Mouse (Mus musculus): Measurements from ENCODE around the gene Chml. TPM values are rescaled to one million over a fixed set of nuclear protein-coding genes. Genes with fewer than 3 reads are reported as not detected.

Chml gene
- polyA plus RNA-seq, 1 experiment from 2014 or later, result 2.7 TPM

DNA sequence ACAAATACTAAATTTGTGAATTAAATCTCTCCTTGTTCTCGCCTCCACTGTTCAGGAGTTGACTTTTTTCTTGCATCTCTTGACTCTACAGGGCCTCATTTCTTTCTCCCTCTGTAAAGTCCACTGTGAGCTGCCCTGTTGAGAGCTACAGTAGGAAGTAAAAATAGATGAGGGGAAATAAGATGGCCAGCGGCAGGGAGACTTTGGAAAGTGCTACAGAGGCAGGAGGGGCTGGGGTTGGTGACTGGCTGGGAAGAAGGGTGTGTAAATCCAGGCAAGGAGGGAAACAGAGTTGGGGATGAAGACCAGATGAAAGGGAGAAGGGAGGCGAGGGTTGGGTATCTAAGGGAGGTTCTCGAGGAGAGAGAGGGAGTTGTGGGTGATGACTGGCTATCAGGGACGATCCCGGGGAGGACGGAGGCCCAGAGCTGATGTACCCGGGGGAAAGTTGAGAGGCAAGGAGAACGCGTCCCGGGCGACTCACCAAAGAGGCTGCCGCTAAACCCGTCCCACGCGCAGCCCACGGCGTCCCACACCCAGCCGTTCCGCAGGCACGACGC lies 935 bp downstream of the Chml start:
- peak overlapping the region; percentile 90 for H3K27ac ChIP-seq
- ATAC-seq (ENCODE audit: borderline replicate concordance, extremely low read depth, low FRiP score, low TSS enrichment), result no peak; the same call in 1 of the 2 replicates

GRCm38 (mm10) chr1:175680995-175681394 lies 11.7 kb downstream of the Chml start:
- no peaks in the 10 kb centered on the region for H3K36me3 ChIP-seq
- H3K4me3 ChIP-seq, result no peak overlapping the region
- no peaks in the 10 kb centered on the region for H3K27me3 ChIP-seq
- no peak overlapping the region for H3K27ac ChIP-seq
- no peaks in the 10 kb centered on the region for H3K9me3 ChIP-seq
- 62% methylated on average over 6 of the region's 6 CpGs for WGBS
- no peak overlapping the region for H3K9ac ChIP-seq
- no peaks in the 10 kb centered on the region for H3K4me1 ChIP-seq
- no peak for ATAC-seq (ENCODE audit: borderline replicate concordance, extremely low read depth, low FRiP score, low TSS enrichment)
- H3K4me2 ChIP-seq, result no peak overlapping the region

More for the DNA sequence above, 935 bp downstream of the Chml start:
- Histone ChIP-seq H3K4me2 (peak overlapping the region; percentile 93), H3K4me3 (peak overlapping the region; percentile 67), H3K27me3 (no peaks in the 10 kb centered on the region), H3K9me3 (no peaks in the 10 kb centered on the region), H3K36me3 (peaks cover 7% of the 10 kb centered on the region; the same call in 1 of the 2 replicates), H3K9ac (peak overlapping the region; percentile 83), H3K4me1 (peaks cover 22% of the 10 kb centered on the region)
- WGBS, result under 1% methylated on average over 22 of the region's 22 CpGs

- no peak for ATAC-seq (ENCODE audit: borderline replicate concordance, extremely low read depth, low FRiP score, low TSS enrichment)
- H3K9me3 ChIP-seq, result no peaks in the 10 kb centered on the region
- no peak overlapping the region for H3K27ac ChIP-seq
- H3K9ac ChIP-seq, result no peak overlapping the region
- no peaks in the 10 kb centered on the region for H3K36me3 ChIP-seq
- H3K4me1 ChIP-seq, result no peaks in the 10 kb centered on the region
- no peak overlapping the region for H3K4me2 ChIP-seq
- 72% methylated on average over 6 of the region's 6 CpGs for WGBS
- H3K4me3 ChIP-seq, result no peak overlapping the region
- no peaks in the 10 kb centered on the region for H3K27me3 ChIP-seq
Measured at GRCm38 (mm10) chr1:175677459-175677858, 15.2 kb downstream of the Chml start.

- 83% methylated on average over 6 of the region's 6 CpGs for WGBS
- Histone ChIP-seq H3K4me3 (no peak overlapping the region), H3K9ac (no peak overlapping the region), H3K27ac (no peak overlapping the region), H3K36me3 (no peaks in the 10 kb centered on the region), H3K4me2 (no peak overlapping the region), H3K27me3 (no peaks in the 10 kb centered on the region), H3K4me1 (no peaks in the 10 kb centered on the region), H3K9me3 (no peaks in the 10 kb centered on the region)
- no peak for ATAC-seq (ENCODE audit: borderline replicate concordance, extremely low read depth, low FRiP score, low TSS enrichment)
Measured at GRCm38 (mm10) chr1:175675116-175675515, 17.6 kb downstream of the Chml start.

DNA sequence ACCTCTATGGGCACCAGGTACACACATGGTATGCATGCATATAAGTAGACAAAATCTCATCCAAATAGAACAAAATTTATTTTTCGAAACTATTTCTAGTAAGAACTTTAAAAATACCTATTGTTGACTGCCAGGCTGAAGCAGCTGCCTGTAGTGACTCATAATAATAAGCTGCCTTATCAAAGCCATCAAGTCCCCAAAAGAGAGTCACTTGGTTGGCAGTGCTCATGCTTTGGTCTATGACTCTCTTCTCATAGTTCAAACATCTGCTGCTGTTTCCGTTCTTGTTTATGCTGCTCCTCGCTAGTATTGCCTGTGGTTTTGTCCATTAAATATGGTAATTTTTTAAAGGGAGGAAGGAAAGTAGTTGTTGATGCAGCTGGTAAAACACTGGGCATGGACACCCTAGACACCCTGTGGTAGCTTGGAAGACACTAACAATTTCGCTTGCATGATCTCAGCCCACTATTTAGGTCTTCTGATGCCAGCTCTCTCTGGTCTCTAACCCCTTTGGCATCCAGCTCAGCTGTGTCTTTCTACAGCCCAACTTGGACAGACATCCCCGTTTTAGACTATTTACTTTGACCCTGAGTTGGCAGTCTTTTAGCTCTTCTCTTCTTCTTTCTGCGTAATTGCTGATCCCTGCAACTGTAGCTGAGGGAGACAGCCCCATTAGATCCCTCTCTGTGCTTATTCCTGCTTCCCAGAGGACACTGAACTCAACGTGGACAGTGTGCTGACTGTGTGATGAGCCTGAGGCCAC lies 19.0 kb downstream of the Chml start:
- H3K4me2 ChIP-seq, result no peak overlapping the region
- no peak for ATAC-seq (ENCODE audit: borderline replicate concordance, extremely low read depth, low FRiP score, low TSS enrichment)
- H3K27me3 ChIP-seq, result no peaks in the 10 kb centered on the region
- H3K36me3 ChIP-seq, result no peaks in the 10 kb centered on the region
- no peaks in the 10 kb centered on the region for H3K9me3 ChIP-seq
- no peak overlapping the region for H3K4me3 ChIP-seq
- H3K27ac ChIP-seq, result no peak overlapping the region
- WGBS, result 66% methylated on average over 7 of the region's 7 CpGs
- no peak overlapping the region for H3K9ac ChIP-seq
- H3K4me1 ChIP-seq, result no peaks in the 10 kb centered on the region

GRCm38 (mm10) chr1:175671626-175672025 lies 21.1 kb downstream of the Chml start:
- no peak overlapping the region for H3K9ac ChIP-seq
- no peaks in the 10 kb centered on the region for H3K27me3 ChIP-seq
- no peak for ATAC-seq (ENCODE audit: borderline replicate concordance, extremely low read depth, low FRiP score, low TSS enrichment)
- H3K4me3 ChIP-seq, result no peak overlapping the region
- no peak overlapping the region for H3K27ac ChIP-seq
- WGBS, result 12% methylated on average over 1 of the region's 1 CpGs
- H3K9me3 ChIP-seq, result no peaks in the 10 kb centered on the region
- H3K4me2 ChIP-seq, result no peak overlapping the region
- no peaks in the 10 kb centered on the region for H3K4me1 ChIP-seq
- H3K36me3 ChIP-seq, result no peaks in the 10 kb centered on the region

DNA sequence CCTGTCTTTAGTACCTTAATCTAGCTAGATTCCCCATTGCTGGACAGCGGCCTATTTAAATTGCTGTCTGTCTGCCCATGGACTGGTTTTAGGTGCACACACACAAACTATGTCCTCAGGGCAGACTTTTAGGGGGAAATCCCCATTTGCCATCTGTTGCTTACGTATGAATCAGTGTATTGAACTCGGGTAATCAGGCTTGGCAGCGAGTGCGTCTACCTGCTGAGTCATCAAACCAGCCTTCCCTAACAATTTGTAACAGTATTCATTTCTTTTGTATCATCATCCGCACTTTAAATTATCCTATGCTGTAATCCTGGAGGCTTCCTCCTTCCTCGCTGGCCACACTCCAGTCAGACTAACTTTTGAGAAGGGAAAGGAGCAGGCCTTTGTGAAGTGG lies 22.7 kb downstream of the Chml start:
- H3K4me3 ChIP-seq, result no peak overlapping the region
- H3K4me2 ChIP-seq, result no peak overlapping the region
- H3K27me3 ChIP-seq, result no peaks in the 10 kb centered on the region
- H3K36me3 ChIP-seq, result no peaks in the 10 kb centered on the region
- H3K4me1 ChIP-seq, result no peaks in the 10 kb centered on the region
- ATAC-seq (ENCODE audit: borderline replicate concordance, extremely low read depth, low FRiP score, low TSS enrichment), result no peak
- no peak overlapping the region for H3K27ac ChIP-seq
- no peaks in the 10 kb centered on the region for H3K9me3 ChIP-seq
- H3K9ac ChIP-seq, result no peak overlapping the region
- 80% methylated on average over 7 of the region's 7 CpGs for WGBS

GRCm38 (mm10) chr1:175669456-175669855 lies 23.2 kb downstream of the Chml start:
- Histone ChIP-seq H3K9ac (no peak overlapping the region), H3K9me3 (no peaks in the 10 kb centered on the region), H3K4me3 (no peak overlapping the region), H3K36me3 (no peaks in the 10 kb centered on the region), H3K27ac (no peak overlapping the region), H3K4me1 (no peaks in the 10 kb centered on the region), H3K4me2 (no peak overlapping the region), H3K27me3 (no peaks in the 10 kb centered on the region)
- WGBS, result 84% methylated on average over 3 of the region's 3 CpGs
- ATAC-seq (ENCODE audit: borderline replicate concordance, extremely low read depth, low FRiP score, low TSS enrichment), result no peak

GRCm38 (mm10) chr1:175668666-175669405 lies 23.9 kb downstream of the Chml start:
- ATAC-seq (ENCODE audit: borderline replicate concordance, extremely low read depth, low FRiP score, low TSS enrichment), result peak; percentile 39; the same call in 1 of the 2 replicates
- H3K27me3 ChIP-seq, result no peaks in the 10 kb centered on the region
- H3K9me3 ChIP-seq, result no peaks in the 10 kb centered on the region
- H3K27ac ChIP-seq, result no peak overlapping the region
- H3K36me3 ChIP-seq, result no peaks in the 10 kb centered on the region
- 69% methylated on average over 5 of the region's 5 CpGs for WGBS
- H3K4me3 ChIP-seq, result no peak overlapping the region
- H3K4me1 ChIP-seq, result no peaks in the 10 kb centered on the region
- no peak overlapping the region for H3K4me2 ChIP-seq
- H3K9ac ChIP-seq, result no peak overlapping the region

DNA sequence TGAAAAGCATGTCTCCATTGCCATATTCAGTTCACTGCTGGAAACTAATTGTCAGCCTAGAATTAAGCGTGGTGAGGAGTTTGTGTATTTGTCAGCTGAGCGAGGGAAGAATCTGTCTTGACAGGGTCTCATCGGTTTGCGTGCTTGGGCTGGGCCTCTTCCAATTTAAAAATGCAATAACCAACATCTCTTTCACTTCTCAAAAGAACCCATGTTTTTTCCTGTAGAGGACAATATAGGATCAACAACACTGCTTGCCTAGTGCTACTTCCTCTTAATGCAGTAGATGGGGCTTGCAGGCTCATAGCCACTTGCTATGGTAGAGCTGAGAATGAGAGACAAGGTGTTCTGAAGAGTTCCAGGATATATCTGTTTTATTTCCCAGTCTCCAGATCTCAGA lies 32.8 kb downstream of the Chml start:
- H3K4me1 ChIP-seq, result no peaks in the 10 kb centered on the region
- WGBS, result 80% methylated on average over 4 of the region's 4 CpGs

GRCm38 (mm10) chr1:175648615-175649014 lies 44.1 kb downstream of the Chml start:
- Histone ChIP-seq H3K27me3 (no peaks in the 10 kb centered on the region), H3K9ac (no peak overlapping the region), H3K36me3 (no peaks in the 10 kb centered on the region), H3K9me3 (no peaks in the 10 kb centered on the region), H3K27ac (no peak overlapping the region), H3K4me1 (no peaks in the 10 kb centered on the region), H3K4me2 (no peak overlapping the region), H3K4me3 (no peak overlapping the region)
- ATAC-seq (ENCODE audit: borderline replicate concordance, extremely low read depth, low FRiP score, low TSS enrichment), result no peak
- 91% methylated on average over 4 of the region's 4 CpGs for WGBS

More for the DNA sequence above, 32.8 kb downstream of the Chml start:
- no peak overlapping the region for H3K4me3 ChIP-seq
- H3K9ac ChIP-seq, result no peak overlapping the region
- ATAC-seq (ENCODE audit: borderline replicate concordance, extremely low read depth, low FRiP score, low TSS enrichment), result no peak
- H3K27me3 ChIP-seq, result no peaks in the 10 kb centered on the region
- H3K36me3 ChIP-seq, result no peaks in the 10 kb centered on the region
- no peaks in the 10 kb centered on the region for H3K9me3 ChIP-seq
- H3K4me2 ChIP-seq, result no peak overlapping the region
- H3K27ac ChIP-seq, result no peak overlapping the region

- Histone ChIP-seq H3K27ac (no peak overlapping the region), H3K27me3 (no peaks in the 10 kb centered on the region), H3K9me3 (no peaks in the 10 kb centered on the region), H3K4me2 (no peak overlapping the region), H3K9ac (no peak overlapping the region), H3K4me1 (no peaks in the 10 kb centered on the region), H3K4me3 (no peak overlapping the region), H3K36me3 (no peaks in the 10 kb centered on the region)
- WGBS, result 24% methylated on average over 9 of the region's 9 CpGs
- no peak for ATAC-seq (ENCODE audit: borderline replicate concordance, extremely low read depth, low FRiP score, low TSS enrichment)
Measured at GRCm38 (mm10) chr1:175646952-175647351, 45.7 kb downstream of the Chml start.
